Mouse (Mus musculus): ENCODE measurements at regions not wholly inside any gene's neighbourhood (a gene's known extent, or its start where the extent isn't known, plus 50 kb on each side); places are given as distances from the start of the nearest gene placed in this dataset.

DNA sequence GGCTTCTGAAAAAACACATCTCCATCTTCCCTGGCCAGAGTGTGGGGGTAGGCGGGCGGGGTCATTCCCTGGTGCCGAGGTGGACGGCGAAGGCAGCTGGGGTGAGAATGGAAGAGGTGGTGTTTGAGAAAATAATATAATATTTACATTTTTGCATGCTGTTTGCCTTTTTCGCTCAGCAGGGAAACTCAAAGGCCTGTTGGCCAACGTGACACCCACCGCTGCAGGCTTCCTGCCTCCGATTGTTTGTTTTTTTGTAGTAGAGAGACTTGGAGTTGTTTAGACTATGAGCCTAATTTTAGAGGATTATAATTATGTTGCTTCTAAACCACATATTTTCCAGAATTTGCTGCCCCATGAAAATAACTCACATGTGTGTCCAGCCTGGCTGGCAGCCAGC is 147.2 kb upstream of the Irx3 start:
- no peak for DNase-seq (ENCODE audit: low read depth)

DNA sequence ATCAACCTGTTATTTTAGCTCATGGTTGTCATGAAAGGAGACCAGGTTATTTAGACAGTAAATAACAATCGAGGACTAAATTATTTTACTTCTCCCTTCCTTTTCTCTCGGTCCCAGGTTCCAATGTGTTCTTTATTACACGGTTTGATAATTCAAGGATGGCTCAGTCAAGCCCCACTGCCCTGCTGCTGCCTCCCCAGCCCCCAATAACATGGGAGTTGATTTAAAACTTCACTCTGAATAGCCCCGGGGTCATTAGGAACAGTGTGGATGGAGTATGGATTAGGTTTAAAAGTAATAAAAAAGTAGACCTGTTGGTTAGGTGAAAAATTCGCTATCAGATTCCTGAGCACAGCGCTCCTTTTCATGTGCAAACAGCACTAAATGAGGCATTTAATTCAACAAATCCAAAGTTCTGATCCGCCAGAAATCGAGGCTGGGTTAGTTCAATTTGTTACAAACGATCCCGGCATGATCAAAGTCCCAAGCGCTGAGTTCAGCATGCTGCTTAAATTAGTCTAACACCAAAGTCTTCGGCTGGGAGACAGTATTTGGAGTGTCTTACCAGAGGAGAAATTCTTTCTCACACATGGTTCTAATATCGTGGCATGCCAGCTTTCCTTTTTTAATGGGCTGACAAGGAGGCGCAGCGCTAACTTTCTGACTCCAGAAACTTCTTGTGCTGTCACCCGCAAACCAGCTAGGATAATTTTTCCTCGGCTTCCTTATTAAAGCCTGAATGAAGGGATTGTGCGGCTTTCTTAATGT is 146.5 kb upstream of the Irx3 start:
- no peak for DNase-seq (ENCODE audit: low read depth)

GRCm38 (mm10) chr8:91941005-91941404 is 139.1 kb upstream of the Irx3 start:
- no peak for DNase-seq (ENCODE audit: low read depth)

GRCm38 (mm10) chr8:91937227-91937626 is 135.4 kb upstream of the Irx3 start:
- DNase-seq (ENCODE audit: low read depth): no peak

DNA sequence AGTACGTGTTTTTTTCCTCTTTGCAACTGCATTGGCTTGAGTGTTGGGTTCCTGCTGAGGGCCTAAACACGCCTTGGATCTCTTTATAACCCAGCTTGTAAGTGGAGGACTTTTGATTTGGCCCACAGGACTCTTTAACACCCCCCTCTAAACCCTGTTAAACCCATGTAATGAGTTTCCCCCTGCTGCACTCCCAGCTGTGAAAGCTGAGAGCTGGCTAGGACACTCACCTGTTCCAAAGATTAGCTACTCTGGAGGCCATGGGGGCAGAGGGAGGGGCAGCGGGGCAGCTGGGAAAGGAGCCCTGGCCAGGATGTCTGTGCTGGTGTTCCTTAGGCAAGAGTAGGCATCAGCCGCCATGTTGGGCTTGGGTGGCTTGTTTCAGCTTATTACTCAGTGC is 128.7 kb upstream of the Irx3 start:
- no peak for DNase-seq (ENCODE audit: low read depth)

GRCm38 (mm10) chr8:91925968-91926524 is 124.2 kb upstream of the Irx3 start:
- DNase-seq (ENCODE audit: low read depth): no peak

DNA sequence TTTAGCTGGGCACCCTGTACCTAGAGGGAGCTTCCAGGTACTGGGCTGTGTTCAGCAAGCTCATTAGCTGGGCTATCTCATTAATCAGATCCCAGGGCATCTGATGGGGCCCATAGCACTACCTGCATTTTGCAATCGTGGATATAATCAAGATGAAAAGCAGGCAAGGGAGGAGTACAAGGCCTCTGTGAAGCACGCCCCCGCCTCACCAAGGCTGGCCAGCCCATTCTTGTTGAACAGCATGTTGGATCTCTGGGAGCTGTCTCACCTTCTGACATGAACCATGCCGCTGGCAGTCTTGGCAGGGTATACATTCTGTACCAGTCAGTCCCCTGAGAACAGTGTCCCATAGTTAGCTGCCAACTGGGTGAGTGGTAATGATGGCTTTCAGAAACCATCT is 122.3 kb upstream of the Irx3 start:
- no peak for DNase-seq (ENCODE audit: low read depth)

DNA sequence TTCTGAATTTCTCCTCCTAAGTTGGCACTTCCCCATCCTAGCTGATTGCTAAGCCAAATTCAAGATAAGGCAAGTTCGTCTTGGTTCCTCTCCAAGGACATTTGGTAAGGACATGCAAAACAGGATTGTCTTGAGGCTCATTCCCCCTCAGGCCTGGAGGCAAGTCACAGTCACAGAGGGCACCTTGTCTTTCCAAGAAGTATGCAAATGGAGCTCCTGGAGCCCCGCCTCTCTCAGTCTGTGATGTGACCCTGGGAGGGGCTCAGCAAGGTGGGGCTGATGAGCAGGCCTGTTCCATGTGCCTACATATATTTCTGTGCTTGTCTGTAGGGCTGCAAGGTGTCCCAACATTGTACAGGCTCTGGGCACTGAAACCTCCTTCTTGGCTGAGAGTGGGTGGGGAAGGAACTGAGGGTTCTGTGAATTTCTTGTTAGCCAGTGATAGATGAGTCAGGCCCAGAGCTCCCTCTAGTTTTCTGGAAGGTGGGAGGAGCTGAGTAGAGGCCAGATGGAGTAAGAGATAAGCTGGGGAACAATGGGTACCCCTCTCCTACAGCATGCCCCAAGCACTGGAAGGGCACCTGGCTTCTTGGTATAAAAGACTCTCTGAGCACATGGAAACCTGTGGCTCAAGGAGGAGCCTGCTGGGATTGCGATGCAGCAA is 120.5 kb upstream of the Irx3 start:
- DNase-seq (ENCODE audit: low read depth): peak; percentile 23

DNA sequence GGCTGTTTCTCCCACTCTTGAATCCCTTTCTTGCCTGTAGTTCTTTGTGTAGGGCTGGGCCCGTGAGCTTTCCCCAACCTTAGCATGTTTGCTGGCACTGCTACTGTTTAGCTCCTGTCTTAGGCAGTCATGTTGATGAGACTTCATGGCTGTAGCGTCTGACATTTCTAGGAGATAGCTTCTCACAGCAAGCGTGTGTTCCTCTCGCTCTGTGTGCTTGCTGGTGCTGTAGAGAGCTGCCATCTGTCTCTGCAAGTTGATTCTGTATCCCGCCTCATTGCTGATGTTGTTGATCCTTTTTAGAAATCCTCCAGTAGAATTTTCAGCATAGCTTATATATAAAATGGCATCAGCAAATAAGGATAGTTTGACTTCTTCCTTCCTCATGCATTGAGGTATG is 116.0 kb upstream of the Irx3 start:
- no peak for DNase-seq (ENCODE audit: low read depth)

DNA sequence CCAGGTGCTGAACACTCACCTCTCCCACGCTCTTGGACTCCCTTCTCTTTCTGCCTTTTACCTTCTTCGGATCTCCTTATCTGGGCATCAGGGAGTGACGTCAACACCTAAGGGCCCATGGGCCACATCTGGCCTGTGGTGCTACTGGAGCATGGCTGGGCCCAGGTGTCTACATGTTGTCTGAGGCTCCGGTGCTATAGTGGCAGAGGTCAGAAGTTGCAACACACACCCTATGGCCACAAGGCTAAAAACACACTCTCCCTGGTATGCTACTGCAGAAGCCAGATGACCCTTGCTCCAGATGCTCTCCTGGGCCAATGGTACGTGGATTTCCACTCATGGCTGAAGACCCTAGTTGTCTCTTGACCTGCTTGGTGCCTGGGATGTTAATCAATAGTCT is 112.1 kb upstream of the Irx3 start:
- DNase-seq (ENCODE audit: low read depth): no peak

DNA sequence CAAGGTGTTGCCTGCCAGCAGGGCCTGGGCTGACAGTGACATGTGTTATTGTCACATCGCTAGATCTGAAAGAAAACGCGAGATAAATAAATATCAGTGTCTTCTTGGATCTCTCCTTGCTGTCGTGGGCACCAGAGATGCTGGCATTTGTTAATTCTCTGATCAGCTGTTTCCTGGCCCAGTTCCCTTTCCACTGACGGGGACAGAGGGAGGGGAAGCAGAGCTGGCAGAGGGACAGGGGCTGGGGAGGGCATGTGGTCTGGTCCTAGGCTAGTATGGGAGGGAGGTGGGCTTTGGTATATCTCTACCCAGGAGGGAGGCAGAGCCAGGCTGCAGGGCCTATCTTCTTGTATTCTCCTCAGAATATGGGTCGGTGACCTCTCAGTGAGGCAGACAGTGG is 111.3 kb upstream of the Irx3 start:
- DNase-seq (ENCODE audit: low read depth): no peak

- DNase-seq (ENCODE audit: low read depth): no peak
These were observed 107.9 kb upstream of the Irx3 start for GRCm38 (mm10) chr8:91909637-91910383.

- no peak for DNase-seq (ENCODE audit: low read depth)
These were observed 107.0 kb upstream of the Irx3 start for GRCm38 (mm10) chr8:91908731-91909353.

GRCm38 (mm10) chr8:91907178-91907577 is 105.3 kb upstream of the Irx3 start:
- DNase-seq (ENCODE audit: low read depth): no peak

GRCm38 (mm10) chr8:91901525-91902281 is 99.8 kb upstream of the Irx3 start:
- DNase-seq (ENCODE audit: low read depth): no peak

DNA sequence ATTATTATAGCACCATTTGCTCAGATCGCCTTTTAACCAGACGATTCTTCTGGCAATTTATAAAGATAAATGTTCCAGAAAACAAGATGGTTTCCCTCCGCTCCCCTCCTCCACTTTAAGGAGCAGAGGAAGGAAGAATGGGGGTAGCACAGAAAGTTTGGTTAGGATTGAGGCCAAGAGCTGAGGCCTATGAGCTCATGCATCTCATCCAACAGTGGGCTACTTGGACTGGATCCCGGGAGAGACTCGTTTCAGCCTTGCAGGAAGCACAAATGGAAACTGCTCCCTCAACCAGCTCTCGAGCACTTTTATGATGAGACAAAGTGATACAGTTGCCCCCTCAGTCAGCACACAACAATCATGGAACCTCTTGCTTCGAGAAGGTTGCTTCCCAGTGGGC is 97.9 kb upstream of the Irx3 start:
- DNase-seq (ENCODE audit: low read depth): no peak

DNA sequence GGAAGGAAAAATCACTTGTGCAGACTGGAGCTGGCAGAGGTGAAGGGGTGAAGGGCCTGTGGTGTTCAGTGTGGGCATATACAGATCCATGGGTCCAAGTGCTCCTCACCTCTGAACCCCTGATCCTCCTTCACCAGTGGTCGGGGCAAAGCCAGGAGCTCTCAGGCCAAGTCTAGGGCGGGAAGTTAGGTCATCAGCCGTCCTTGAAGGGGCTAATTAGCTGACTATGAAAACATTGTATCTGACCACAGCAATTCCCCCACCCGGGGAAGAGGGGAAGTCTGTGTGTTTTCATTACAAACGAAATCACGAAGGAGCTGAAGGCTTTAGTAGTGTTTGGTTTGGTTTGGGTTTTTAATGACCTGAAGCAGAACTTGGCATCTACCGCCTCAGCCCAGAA is 95.5 kb upstream of the Irx3 start:
- no peak for DNase-seq (ENCODE audit: low read depth)

- no peak for DNase-seq (ENCODE audit: low read depth)
These were observed 94.1 kb upstream of the Irx3 start for GRCm38 (mm10) chr8:91895987-91896386.

DNA sequence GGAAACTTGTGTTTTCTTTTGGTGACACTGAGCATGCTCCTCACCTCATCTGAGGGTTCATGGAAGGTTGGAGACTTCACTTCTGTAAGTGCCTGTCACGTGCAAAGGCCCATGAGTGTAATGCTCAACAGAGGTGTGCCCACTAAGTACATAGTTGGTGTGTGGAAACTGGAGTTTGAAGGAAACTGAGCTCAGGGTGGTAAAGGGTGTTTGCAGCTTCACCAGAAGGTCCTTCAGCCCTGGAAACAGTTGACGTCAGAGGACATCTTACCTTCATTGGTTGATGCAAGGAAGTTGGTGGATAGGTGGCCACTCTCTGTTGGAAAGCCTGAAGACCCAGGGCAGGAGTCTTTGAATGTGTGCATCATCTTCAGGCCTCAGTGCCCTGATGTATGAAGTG is 83.0 kb upstream of the Irx3 start:
- DNase-seq (ENCODE audit: low read depth): no peak

DNA sequence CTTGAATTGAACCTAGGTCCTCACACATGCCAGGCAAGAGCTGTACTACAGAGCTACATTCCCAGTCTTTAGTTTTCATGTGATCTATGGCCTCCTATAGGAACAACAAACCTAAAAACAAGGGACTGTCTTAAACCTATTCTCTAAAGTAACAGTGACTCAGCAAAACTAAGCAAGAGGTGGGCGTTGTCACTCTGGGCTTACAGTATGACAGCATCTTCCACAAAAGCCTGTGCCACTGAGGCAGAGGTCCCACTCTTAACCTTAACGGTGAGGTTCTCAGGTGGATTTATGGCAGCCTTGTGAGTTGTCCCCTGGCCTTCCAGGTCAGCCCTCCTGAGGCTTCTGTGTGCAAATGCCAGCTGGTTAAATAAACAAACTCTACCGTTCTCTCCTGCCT is 82.5 kb upstream of the Irx3 start:
- peak; percentile 24 for DNase-seq (ENCODE audit: low read depth)

GRCm38 (mm10) chr8:91883012-91883411 is 81.1 kb upstream of the Irx3 start:
- DNase-seq (ENCODE audit: low read depth): no peak

DNA sequence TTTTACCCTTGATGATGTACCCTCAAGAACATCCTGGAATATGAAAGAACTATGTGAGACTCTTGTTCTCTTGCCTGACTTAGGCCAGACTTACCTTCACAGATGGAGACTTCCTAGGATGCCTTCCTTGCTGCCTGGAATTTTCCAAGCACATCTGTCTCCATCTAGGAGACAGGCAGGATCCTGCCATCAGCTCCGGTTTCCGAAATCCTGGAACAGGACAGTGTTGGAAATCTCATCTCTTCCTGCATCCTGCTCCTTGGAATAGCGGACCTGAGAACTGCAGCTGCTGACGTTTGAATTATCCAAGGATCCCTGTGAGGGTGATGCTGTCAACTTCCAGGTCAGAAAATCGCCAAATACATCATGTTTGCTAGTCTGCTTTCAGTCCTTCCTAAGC is 77.0 kb upstream of the Irx3 start:
- no peak for DNase-seq (ENCODE audit: low read depth)

Measured in c-Kit-positive CD71-positive TER-119-negative erythroid progenitor cells, embryonic 14.5 days (primary cell).